Mouse (Mus musculus): Measurements from ENCODE around the gene Tfb2m. TPM values are rescaled to one million over a fixed set of nuclear protein-coding genes. Genes with fewer than 3 reads are reported as not detected.

Tfb2m gene
- polyA plus RNA-seq, 1 experiment from 2014 or later, result 25.6 TPM

DNA sequence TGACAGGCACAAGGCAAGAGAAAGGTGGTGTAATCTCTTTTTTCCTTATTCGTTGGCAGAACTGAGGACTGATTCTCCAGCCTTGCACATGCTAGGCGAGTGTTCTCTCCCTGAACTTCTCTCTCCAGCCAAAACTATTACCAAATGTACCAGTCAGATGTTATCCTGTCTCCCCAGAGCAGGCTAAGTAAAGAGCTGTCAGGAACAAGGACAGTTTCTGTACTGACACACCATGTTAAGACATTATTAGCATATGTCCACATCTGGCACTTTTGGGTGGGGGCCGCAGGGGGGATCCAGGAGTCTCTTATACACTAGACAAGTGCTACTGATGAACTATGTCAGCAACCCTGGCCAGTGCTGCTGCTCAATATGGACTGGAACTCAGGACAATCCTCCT is 10.9 kb upstream of the Tfb2m start:
- no peak for ATAC-seq (ENCODE audit: insufficient number of reproducible peaks, low FRiP score)
- 85% methylated on average over 3 of the region's 3 CpGs for WGBS
- H3K9me3 ChIP-seq (replicated peaks), result no peaks in the 10 kb centered on the region

DNA sequence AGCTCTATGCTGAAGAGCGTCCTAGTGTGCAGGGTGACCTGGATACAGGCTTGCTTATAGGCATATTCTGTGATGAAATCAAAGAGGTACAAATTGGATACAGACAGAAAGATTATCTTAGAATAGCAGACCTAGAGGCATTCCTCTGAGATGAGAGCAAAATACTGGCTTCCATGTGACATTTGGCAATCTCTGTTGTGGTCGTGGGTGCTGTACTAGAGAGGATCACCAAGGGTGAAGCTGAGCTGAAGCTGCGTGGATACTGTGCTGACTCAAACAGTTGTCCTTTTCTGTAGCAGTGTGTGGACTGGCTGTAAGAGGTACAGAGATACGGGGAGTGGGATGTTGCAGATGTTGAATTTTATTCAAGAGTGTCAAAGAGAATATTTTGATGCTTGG is 7.9 kb upstream of the Tfb2m start:
- no peak for ATAC-seq (ENCODE audit: insufficient number of reproducible peaks, low FRiP score)
- Histone ChIP-seq H3K9me3 (replicated peaks) (no peaks in the 10 kb centered on the region), H3K27me3 (replicated peaks) (no peaks in the 10 kb centered on the region), H3K4me2 (no peak overlapping the region), H3K27ac (ENCODE audit: poor library complexity, severe bottlenecking) (no peak overlapping the region), H3K36me3 (no peaks in the 10 kb centered on the region), H3K4me1 (replicated peaks) (peaks cover 22% of the 10 kb centered on the region), H3K4me3 (no peak overlapping the region), H3K9ac (no peak overlapping the region)
- 73% methylated on average over 4 of the region's 4 CpGs for WGBS

More for the DNA sequence above, 10.9 kb upstream of the Tfb2m start:
- H3K4me1 ChIP-seq (replicated peaks), result peaks cover 20% of the 10 kb centered on the region
- H3K4me2 ChIP-seq, result no peak overlapping the region
- no peak overlapping the region for H3K4me3 ChIP-seq
- no peaks in the 10 kb centered on the region for H3K36me3 ChIP-seq
- H3K27me3 ChIP-seq (replicated peaks), result no peaks in the 10 kb centered on the region
- H3K27ac ChIP-seq (ENCODE audit: poor library complexity, severe bottlenecking), result no peak overlapping the region
- no peak overlapping the region for H3K9ac ChIP-seq

GRCm38 (mm10) chr1:179553197-179553948 is 7.3 kb upstream of the Tfb2m start:
- ATAC-seq (ENCODE audit: insufficient number of reproducible peaks, low FRiP score), result no peak
- no peak overlapping the region for H3K4me3 ChIP-seq
- H3K4me1 ChIP-seq (replicated peaks), result peaks cover 24% of the 10 kb centered on the region
- H3K9me3 ChIP-seq (replicated peaks), result no peaks in the 10 kb centered on the region
- no peak overlapping the region for H3K4me2 ChIP-seq
- H3K27me3 ChIP-seq (replicated peaks), result no peaks in the 10 kb centered on the region
- H3K27ac ChIP-seq (ENCODE audit: poor library complexity, severe bottlenecking), result no peak overlapping the region
- WGBS, result 55% methylated on average over 5 of the region's 5 CpGs
- no peak overlapping the region for H3K9ac ChIP-seq
- no peaks in the 10 kb centered on the region for H3K36me3 ChIP-seq

DNA sequence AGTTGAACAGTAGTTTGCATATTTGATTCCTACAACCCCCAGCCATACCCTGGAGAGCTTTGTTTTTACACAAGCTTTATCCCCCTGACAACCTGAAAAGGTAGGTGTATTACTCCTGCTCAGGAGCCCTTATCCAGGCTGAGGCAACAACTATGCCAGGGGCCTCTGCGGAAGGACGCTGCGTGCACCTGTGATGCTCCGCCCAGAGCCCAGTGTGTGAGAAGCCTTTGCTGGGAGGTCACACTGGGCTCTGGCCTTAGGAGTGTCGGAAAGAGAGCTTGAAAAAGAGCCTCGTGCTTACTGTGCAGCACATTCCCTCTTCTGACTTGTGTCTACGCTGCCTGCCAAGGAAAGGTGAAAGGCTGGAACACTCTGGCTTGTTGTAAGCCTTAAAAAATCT is 6.7 kb upstream of the Tfb2m start:
- H3K4me2 ChIP-seq, result no peak overlapping the region
- H3K4me1 ChIP-seq (replicated peaks), result peaks cover 30% of the 10 kb centered on the region
- no peaks in the 10 kb centered on the region for H3K9me3 ChIP-seq (replicated peaks)
- ATAC-seq (ENCODE audit: insufficient number of reproducible peaks, low FRiP score), result no peak
- peak overlapping the region; percentile 6; the same call in 1 of the 2 replicates for H3K9ac ChIP-seq
- H3K4me3 ChIP-seq, result no peak overlapping the region
- H3K27me3 ChIP-seq (replicated peaks), result no peaks in the 10 kb centered on the region
- H3K27ac ChIP-seq (ENCODE audit: poor library complexity, severe bottlenecking), result no peak overlapping the region
- WGBS, result 53% methylated on average over 7 of the region's 7 CpGs
- H3K36me3 ChIP-seq, result no peaks in the 10 kb centered on the region

GRCm38 (mm10) chr1:179551921-179552320 is 5.9 kb upstream of the Tfb2m start:
- Histone ChIP-seq H3K27me3 (replicated peaks) (no peaks in the 10 kb centered on the region), H3K4me3 (no peak overlapping the region), H3K4me2 (no peak overlapping the region), H3K9ac (no peak overlapping the region), H3K36me3 (no peaks in the 10 kb centered on the region), H3K27ac (ENCODE audit: poor library complexity, severe bottlenecking) (no peak overlapping the region), H3K4me1 (replicated peaks) (peaks cover 35% of the 10 kb centered on the region), H3K9me3 (replicated peaks) (no peaks in the 10 kb centered on the region)
- no peak for ATAC-seq (ENCODE audit: insufficient number of reproducible peaks, low FRiP score)
- WGBS, result 84% methylated on average over 4 of the region's 4 CpGs

GRCm38 (mm10) chr1:179551336-179551735 is 5.3 kb upstream of the Tfb2m start:
- Histone ChIP-seq H3K9ac (no peak overlapping the region), H3K4me1 (replicated peaks) (peaks cover 32% of the 10 kb centered on the region), H3K4me3 (no peak overlapping the region), H3K27ac (ENCODE audit: poor library complexity, severe bottlenecking) (no peak overlapping the region), H3K9me3 (replicated peaks) (no peaks in the 10 kb centered on the region), H3K4me2 (no peak overlapping the region), H3K36me3 (no peaks in the 10 kb centered on the region), H3K27me3 (replicated peaks) (no peaks in the 10 kb centered on the region)
- WGBS, result 52% methylated on average over 3 of the region's 3 CpGs
- no peak for ATAC-seq (ENCODE audit: insufficient number of reproducible peaks, low FRiP score)

DNA sequence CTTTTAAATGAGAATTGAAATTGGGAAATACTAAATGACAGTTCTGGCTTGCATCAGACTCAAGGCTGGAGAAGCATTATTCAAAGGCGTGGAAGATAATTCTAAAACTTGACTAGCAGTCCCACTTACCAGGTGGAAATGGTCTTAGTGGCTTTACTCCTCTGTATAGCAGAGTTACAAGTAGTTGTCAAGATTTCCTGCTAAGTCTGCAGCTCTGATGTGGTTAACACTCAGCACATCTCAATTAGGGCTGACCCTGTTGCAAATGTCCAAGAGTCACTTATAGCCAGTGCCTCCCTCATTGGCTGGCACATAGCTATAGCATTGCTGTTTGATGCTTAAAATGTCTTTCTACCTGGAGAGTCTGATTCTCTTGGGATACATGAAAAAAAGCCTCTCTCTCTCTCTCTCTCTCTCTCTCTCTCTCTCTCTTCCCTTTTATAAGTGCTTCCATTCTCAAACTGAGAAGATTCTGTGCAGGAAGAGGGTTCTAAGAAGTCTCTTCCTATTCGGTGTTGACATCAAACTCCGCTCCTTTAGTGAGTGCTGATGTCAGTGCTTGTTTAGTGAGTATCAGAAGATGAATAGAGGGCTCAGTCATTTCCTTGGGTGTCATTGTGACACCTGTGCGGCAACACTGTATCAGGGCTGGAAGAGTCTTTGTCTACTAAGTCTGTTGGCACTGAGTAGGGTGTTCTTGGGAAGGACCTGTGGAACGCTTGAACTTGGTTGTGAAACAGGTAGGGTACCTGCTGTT is 3.1 kb upstream of the Tfb2m start:
- 88% methylated on average over 5 of the region's 5 CpGs for WGBS
- no peak for ATAC-seq (ENCODE audit: insufficient number of reproducible peaks, low FRiP score)
- no peak overlapping the region for H3K4me2 ChIP-seq

GRCm38 (mm10) chr1:179548220-179548619 is 2.2 kb upstream of the Tfb2m start:
- H3K27ac ChIP-seq (ENCODE audit: poor library complexity, severe bottlenecking), result 0 out of 2 replicates have a peak overlapping the region, but pooled peaks have one; percentile 4
- no peaks in the 10 kb centered on the region for H3K27me3 ChIP-seq (replicated peaks)
- WGBS, result 71% methylated on average over 11 of the region's 11 CpGs
- H3K4me2 ChIP-seq, result peak overlapping the region; percentile 45
- no peak for ATAC-seq (ENCODE audit: insufficient number of reproducible peaks, low FRiP score)
- peaks cover 31% of the 10 kb centered on the region for H3K4me1 ChIP-seq (replicated peaks)
- H3K4me3 ChIP-seq, result peak overlapping the region; percentile 2; the same call in 1 of the 2 replicates
- peak overlapping the region; percentile 6; the same call in 1 of the 2 replicates for H3K9ac ChIP-seq
- H3K9me3 ChIP-seq (replicated peaks), result no peaks in the 10 kb centered on the region
- no peaks in the 10 kb centered on the region for H3K36me3 ChIP-seq

More for the DNA sequence above, 3.1 kb upstream of the Tfb2m start:
- no peak overlapping the region for H3K4me3 ChIP-seq
- H3K9me3 ChIP-seq (replicated peaks), result no peaks in the 10 kb centered on the region
- no peak overlapping the region for H3K27ac ChIP-seq (ENCODE audit: poor library complexity, severe bottlenecking)
- H3K36me3 ChIP-seq, result no peaks in the 10 kb centered on the region
- H3K27me3 ChIP-seq (replicated peaks), result no peaks in the 10 kb centered on the region
- H3K4me1 ChIP-seq (replicated peaks), result peaks cover 40% of the 10 kb centered on the region
- no peak overlapping the region for H3K9ac ChIP-seq

DNA sequence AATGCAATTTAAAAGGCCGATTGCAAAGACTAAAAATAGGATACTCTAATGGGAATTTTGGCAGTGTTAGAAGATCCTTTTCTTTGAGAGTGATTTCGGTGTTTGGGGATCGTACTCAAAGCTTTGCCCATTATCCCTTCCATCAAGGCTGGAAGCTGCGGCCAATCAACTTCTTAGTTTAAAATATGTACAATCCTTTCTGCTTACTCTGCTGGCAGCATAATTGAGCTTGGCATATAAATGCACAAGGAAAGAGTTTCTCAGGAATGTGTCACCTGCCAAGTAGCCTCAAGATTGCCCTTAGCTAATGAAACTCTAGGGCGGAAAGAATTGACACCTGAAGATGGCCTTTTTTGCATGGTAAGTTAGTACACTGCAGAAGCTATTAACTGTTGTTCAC is 1.1 kb upstream of the Tfb2m start:
- no peak for ATAC-seq (ENCODE audit: insufficient number of reproducible peaks, low FRiP score)
- Histone ChIP-seq H3K36me3 (peaks cover 6% of the 10 kb centered on the region; the same call in 1 of the 2 replicates), H3K4me2 (peak overlapping the region; percentile 76), H3K9me3 (replicated peaks) (no peaks in the 10 kb centered on the region), H3K9ac (peak overlapping the region; percentile 85), H3K27ac (ENCODE audit: poor library complexity, severe bottlenecking) (peak overlapping the region; percentile 38; the same call in 1 of the 2 replicates), H3K27me3 (replicated peaks) (no peaks in the 10 kb centered on the region), H3K4me3 (peak overlapping the region; percentile 86), H3K4me1 (replicated peaks) (peaks cover 24% of the 10 kb centered on the region)
- 17% methylated on average over 5 of the region's 5 CpGs for WGBS

DNA sequence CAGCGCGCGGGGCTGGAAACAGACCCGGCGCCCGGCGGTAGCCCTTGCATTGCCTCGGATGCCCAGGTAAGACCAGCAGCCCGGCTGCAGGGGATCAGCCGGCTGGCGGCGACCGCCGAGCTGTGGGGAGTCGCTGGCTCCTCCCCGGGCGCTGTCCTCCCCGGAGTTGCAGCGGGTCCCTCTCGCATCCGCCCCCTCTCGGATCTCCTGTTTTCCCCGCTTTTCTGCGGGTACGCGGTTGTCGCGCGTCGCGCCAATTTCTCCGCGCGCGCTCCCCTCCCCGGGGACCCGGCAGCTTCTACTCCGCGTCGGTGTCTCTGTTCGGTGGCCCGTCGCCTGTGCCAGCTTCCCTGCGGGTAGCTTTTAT is 467 bp upstream of the Tfb2m start:
- under 1% methylated on average over 44 of the region's 44 CpGs for WGBS
- H3K9ac ChIP-seq, result peak overlapping the region; percentile 85
- peak overlapping the region; percentile 89 for H3K27ac ChIP-seq (ENCODE audit: poor library complexity, severe bottlenecking)
- H3K4me2 ChIP-seq, result peak overlapping the region; percentile 76
- no peaks in the 10 kb centered on the region for H3K9me3 ChIP-seq (replicated peaks)
- peak overlapping the region; percentile 86 for H3K4me3 ChIP-seq
- peak; percentile 84 for ATAC-seq (ENCODE audit: insufficient number of reproducible peaks, low FRiP score)
- H3K4me1 ChIP-seq (replicated peaks), result peaks cover 24% of the 10 kb centered on the region
- H3K36me3 ChIP-seq, result peaks cover 6% of the 10 kb centered on the region; the same call in 1 of the 2 replicates
- no peaks in the 10 kb centered on the region for H3K27me3 ChIP-seq (replicated peaks)

DNA sequence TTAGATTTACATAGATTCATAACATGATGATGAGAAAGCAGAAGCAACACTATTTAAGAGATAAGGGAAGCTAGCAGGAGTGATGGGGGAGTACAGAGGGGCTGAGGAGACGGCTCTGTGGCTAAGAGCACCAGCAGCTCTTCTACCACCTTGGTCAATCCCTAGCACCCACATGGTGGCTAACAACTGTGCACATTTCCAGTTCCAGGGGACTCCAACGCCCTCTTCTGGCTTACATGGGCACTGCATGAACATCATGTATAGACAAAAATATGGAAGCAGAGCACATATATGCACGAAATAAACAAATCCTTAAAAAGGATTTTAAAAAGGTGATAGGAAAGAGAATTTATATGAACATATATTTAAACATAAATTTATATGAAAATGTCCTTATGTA is 4.6 kb downstream of the Tfb2m start:
- no peak overlapping the region for H3K4me3 ChIP-seq
- WGBS, result 59% methylated on average over 3 of the region's 3 CpGs
- H3K4me2 ChIP-seq, result no peak overlapping the region
- peaks cover 8% of the 10 kb centered on the region for H3K4me1 ChIP-seq (replicated peaks)
- no peak overlapping the region for H3K27ac ChIP-seq (ENCODE audit: poor library complexity, severe bottlenecking)
- no peak for ATAC-seq (ENCODE audit: insufficient number of reproducible peaks, low FRiP score)
- H3K9me3 ChIP-seq (replicated peaks), result no peaks in the 10 kb centered on the region
- H3K27me3 ChIP-seq (replicated peaks), result no peaks in the 10 kb centered on the region
- peaks cover 37% of the 10 kb centered on the region for H3K36me3 ChIP-seq
- H3K9ac ChIP-seq, result no peak overlapping the region
